Mouse (Mus musculus) WW6 (cell line): ENCODE results near the gene Cdkn1c.

Experiments used
- DNase-seq: peaks from one replicate; pipeline ENCODE4 v3.0.0-alpha.2; 2013; ENCODE audit warnings: low read depth, low spot score

Gene Cdkn1c

DNA sequence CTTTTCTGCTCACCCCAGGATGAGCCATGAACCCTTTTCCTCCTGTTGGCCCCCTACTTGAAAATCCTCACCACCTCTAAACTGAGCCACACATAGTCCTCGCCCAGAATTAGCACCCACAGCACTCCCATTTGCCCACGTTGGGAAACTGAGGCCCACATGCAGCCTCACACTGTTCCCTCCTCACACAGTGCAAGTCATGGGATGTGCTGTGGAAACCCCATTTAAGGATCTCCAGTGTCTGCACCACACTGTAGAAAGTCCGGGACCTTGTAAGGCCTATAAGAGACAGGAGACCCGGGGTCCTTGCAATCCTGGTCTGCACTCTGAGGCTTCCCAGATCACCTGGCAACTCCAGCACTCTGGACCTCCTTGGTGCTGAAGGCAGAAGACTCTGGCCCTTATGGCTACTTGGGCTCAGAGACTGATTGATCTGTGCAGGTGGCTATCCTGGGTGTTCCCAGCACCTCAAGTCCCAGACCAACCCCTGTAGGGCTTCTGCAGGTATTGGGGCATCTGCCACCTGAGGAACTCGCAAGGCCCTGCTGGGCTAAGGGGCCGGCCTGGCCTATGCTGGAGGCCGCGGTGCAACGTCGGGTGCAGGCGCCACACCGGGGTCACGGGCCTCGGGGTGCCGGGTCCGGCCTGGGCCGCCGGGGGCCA, 23.5 kb downstream of the Cdkn1c start:
- no peak for DNase-seq

DNA sequence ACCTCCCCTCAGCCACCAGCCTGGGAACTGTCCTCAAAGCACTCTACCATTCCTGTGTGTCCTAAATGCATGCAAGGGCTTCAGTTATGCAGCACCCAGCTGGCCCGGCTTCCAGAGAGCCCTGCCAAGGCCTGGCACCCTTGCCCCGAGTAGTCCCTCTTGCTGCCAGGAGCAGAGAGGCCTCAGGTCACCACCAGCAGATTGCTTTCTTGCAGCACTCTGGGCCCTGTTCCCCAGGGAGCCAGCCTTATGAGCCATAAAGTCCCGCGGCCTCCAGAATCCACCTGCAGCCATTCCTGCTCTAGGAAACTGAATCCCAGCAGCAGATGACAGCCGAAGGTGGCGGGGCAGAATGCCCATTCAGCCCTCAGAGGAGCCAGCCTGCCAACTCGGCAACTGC, 27.5 kb downstream of the Cdkn1c start:
- no peak for DNase-seq

DNA sequence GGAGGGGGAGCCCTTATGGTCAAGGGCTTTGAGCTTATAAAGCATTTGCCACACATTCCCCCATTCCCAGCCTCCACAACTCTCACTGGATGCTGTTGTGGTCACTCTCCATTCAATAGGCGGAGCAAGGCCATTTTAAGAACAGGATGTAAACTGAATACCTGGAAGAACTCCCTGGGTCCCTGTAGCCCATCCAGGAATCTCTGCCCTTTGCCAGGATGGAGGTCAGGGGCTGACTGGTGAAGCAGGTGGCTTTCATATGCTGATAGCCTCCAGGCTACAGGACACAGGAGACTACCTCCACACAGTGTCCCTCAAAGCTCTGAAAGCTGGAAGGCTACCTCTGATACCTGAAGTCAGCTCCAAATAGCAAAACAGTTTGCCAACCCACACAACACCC, 28.2 kb downstream of the Cdkn1c start:
- DNase-seq: no peak

DNA sequence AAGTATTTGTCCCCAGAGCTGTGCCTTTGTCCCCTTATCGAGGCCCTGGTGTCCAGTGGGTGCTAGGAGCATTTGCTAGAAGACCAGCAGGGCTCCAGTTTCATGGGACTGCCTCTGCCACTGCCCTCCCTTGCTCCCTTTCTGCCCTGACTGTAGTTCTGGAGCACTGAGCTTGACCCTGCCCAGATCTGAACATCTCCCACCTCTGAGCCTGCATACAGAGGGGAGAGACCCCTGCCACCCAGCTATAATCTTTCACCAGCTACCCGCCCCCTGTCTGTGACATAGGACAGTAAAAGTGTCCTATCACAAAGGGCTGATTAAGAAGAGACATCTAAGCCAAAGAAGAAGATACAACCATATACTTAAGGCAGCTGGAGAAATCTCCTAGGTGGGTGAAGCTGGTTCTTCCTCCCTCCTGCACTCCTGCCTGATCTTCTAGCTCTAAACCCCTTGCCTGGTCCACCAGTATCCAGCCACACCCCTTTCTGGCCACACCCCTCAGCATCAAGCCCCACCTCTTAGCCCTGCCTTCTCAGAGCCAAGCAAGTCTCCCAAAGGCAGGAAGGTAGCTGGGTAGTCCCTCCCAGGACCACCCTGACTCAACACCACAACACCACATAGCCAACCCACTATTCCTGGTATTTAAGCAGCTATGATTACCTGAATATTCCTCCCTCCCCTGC, 31.9 kb downstream of the Cdkn1c start:
- DNase-seq: no peak

- DNase-seq: no peak
Observed at GRCm38 (mm10) chr7:143428142-143428813, 32.6 kb downstream of the Cdkn1c start.

GRCm38 (mm10) chr7:143419585-143420160, 41.2 kb downstream of the Cdkn1c start:
- no peak for DNase-seq

DNA sequence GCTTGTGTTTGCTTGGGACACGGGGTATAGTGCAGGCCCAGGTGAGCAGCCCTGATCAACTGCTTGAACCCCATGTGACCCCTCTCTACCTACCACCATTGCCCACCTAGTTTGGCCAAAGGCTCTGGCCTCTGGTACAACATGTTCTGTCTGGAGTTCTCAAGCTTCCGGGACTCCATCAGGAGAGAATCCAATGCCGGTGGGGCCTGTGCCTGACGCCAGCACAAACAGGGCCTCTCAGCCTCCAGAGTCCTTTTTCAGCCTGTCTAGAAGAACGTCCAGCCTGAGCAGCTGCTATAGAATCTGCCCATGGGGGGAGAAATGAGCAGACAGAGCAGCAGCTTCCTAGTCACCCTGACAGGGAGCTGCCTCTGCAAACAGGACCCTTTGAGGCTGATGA, 43.0 kb downstream of the Cdkn1c start:
- DNase-seq: no peak

DNA sequence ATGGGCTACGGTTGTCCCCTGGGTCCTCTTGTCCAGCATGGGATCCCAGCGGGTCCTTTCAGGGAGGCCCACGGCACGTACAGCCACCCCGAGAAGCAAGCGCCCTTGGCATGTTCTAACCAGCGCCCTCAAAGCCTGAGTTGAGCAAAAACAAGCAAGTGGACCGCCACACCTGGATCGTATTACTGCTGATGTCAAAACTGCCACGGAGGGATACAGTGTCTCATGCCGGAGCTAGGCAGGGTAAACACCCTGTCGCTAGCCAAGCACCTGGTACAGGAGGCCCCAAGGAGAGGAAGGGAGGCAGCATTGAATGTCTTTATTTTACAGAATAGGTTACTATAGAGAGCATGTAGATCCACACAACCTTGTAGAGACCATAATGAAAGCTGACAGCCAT, 44.4 kb downstream of the Cdkn1c start:
- DNase-seq: no peak

GRCm38 (mm10) chr7:143415070-143415469, 45.8 kb downstream of the Cdkn1c start:
- DNase-seq: no peak

- DNase-seq: no peak
Observed at GRCm38 (mm10) chr7:143412606-143413005, 48.2 kb downstream of the Cdkn1c start.

GRCm38 (mm10) chr7:143408615-143409021, 52.2 kb downstream of the Cdkn1c start:
- DNase-seq: no peak
